Comparison of ENCODE assay signal across 28 mouse cellular contexts in the genomic region with DNA sequence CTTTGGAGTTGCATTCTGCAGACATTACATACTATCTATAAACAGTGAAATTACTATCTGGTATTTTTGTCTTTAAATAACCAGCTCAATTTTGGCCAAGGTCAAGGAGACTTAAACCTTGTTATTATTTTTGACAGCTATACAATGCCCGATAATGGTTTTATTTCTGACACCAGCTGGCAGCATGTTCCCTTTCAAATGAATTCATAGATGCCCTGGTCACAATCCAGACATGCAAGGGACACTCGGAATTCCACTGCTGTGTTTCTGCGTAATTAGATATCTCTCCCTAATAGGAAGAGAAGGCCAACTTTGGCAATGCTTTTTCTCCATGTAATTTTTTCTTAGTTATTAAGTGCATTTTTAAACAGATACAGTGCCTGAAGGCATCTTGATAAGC.
DNase-seq lines count a peak whose midpoint lies in the region; ATAC-seq and TF ChIP-seq lines count a peak whose summit lies in the region.
"Had no signal": no experiment of that assay in that cellular context is flagged by ENCODE, and none has a peak within 500 bp of the region (broad histone marks: within the 10 kb centered on the region; RNA-seq: fewer than 3 reads in every experiment).

No protein-coding gene starts in this region.

- no peak overlapping the region for H3K4me3 ChIP-seq in heart, embryonic 15.5 days
- no peak overlapping the region for H3K4me3 ChIP-seq in hindbrain, postnatal 0 days (ENCODE audit: low read length)
- H3K4me3 ChIP-seq in hindbrain, embryonic 16.5 days (ENCODE audit: low read length): no peak overlapping the region
- H3K4me3 ChIP-seq: embryonic facial prominence, embryonic 12.5 days; forebrain, embryonic 10.5 days; heart, embryonic 12.5 days had no signal

- peak overlapping the region; percentile 32; the same call in 1 of the 2 replicates for H3K27ac ChIP-seq in heart, embryonic 15.5 days
- no peak overlapping the region for H3K27ac ChIP-seq in hindbrain, postnatal 0 days
- no peak overlapping the region for H3K27ac ChIP-seq in hindbrain, embryonic 16.5 days (ENCODE audit: low read depth, low read length)
- H3K27ac ChIP-seq: embryonic facial prominence, embryonic 12.5 days; forebrain, embryonic 10.5 days; liver, embryonic 14.5 days had no signal

- H3K36me3 ChIP-seq in heart, embryonic 15.5 days: no peaks in the 10 kb centered on the region
- no peaks in the 10 kb centered on the region for H3K36me3 ChIP-seq in hindbrain, postnatal 0 days (ENCODE audit: insufficient read depth, low read length)
- no peaks in the 10 kb centered on the region for H3K36me3 ChIP-seq in hindbrain, embryonic 16.5 days (ENCODE audit: control insufficient read depth, insufficient read depth, low read length)
- H3K36me3 ChIP-seq: embryonic facial prominence, embryonic 12.5 days; forebrain, embryonic 10.5 days had no signal

- ATAC-seq in heart, embryonic 15.5 days (replicated peaks; ENCODE audit: insufficient number of reproducible peaks, insufficient read depth, low FRiP score, low read depth): no peak
- no peak for ATAC-seq in hindbrain, postnatal 0 days
- no peak for ATAC-seq in hindbrain, embryonic 16.5 days
- ATAC-seq: activated CD4-positive, CD25-positive, alpha-beta regulatory T cell, adult 4 months; intestine, postnatal 0 days had no signal

- no peaks in the 10 kb centered on the region for H3K9me3 ChIP-seq in heart, embryonic 15.5 days (replicated peaks)
- H3K9me3 ChIP-seq in hindbrain, postnatal 0 days (ENCODE audit: low read length): no peaks in the 10 kb centered on the region
- no peaks in the 10 kb centered on the region for H3K9me3 ChIP-seq in hindbrain, embryonic 16.5 days (ENCODE audit: control insufficient read depth, low read length)
- H3K9me3 ChIP-seq: embryonic facial prominence, embryonic 12.5 days; forebrain, embryonic 10.5 days; heart, embryonic 12.5 days had no signal

- TF ChIP-seq CTCF in hindbrain, postnatal 0 days (IDR thresholded peaks at IDR 0.05; ENCODE audit: low read depth): no peak
- TF ChIP-seq CTCF in brain, embryonic 14.5 days (IDR thresholded peaks at IDR 0.05; ENCODE audit: borderline replicate concordance, extremely low read depth, insufficient read depth, insufficient read length): no peak

- WGBS in heart, embryonic 15.5 days: 42% methylated on average over 3 of the region's 3 CpGs
- WGBS in hindbrain, postnatal 0 days: 36% methylated on average over 3 of the region's 3 CpGs
- 32% methylated on average over 3 of the region's 3 CpGs for WGBS in hindbrain, embryonic 16.5 days

- intact Hi-C loops in heart, postnatal 10 days (cut with DNase I): no loop called here

- DNase-seq in heart, postnatal 10 days: no peak
- peak; percentile 55 for DNase-seq in hindbrain, postnatal 0 days (ENCODE audit: low spot score)
- DNase-seq in Muller cell, postnatal 12 days (ENCODE audit: inconsistent ontology term): peak; percentile 84
- peak; percentile 58 for DNase-seq in brain, embryonic 14.5 days (ENCODE audit: low read depth)
- DNase-seq in frontal cortex, adult 2 months (ENCODE audit: extremely low spot score in 1 of 2, low spot score in 1 of 2): no peak
- DNase-seq: adrenal gland, adult 2 months; adrenal gland, postnatal 36 days; B cell, adult 2 months; cerebellum, adult 2 months; cerebellum, postnatal 36 days; gastrocnemius, postnatal 25 days; kidney, adult 9 months; kidney, postnatal 10 days; layer of hippocampus, postnatal 36 days; left cerebral cortex, postnatal 4 days; liver; lung, adult 2 months; lung, postnatal 10 days; thymus, adult 2 months; thymus, postnatal 36 days had no signal

- H3K4me2 ChIP-seq in heart, embryonic 15.5 days: no peak overlapping the region
- H3K4me2 ChIP-seq in hindbrain, postnatal 0 days (ENCODE audit: low read depth, low read length): no peak overlapping the region
- H3K4me2 ChIP-seq in hindbrain, embryonic 16.5 days (ENCODE audit: low read length): no peak overlapping the region
- H3K4me2 ChIP-seq: embryonic facial prominence, embryonic 12.5 days; heart, embryonic 12.5 days had no signal

- TF ChIP-seq POLR2A in brain, embryonic 14.5 days (IDR thresholded peaks at IDR 0.05; ENCODE audit: borderline replicate concordance, extremely low read depth, insufficient read depth, insufficient read length, poor library complexity, severe bottlenecking): no peak

- no peaks in the 10 kb centered on the region for H3K27me3 ChIP-seq in heart, embryonic 15.5 days
- H3K27me3 ChIP-seq in hindbrain, postnatal 0 days (ENCODE audit: insufficient read depth, low read length): no peaks in the 10 kb centered on the region
- H3K27me3 ChIP-seq in hindbrain, embryonic 16.5 days (replicated peaks; ENCODE audit: control insufficient read depth, insufficient read depth, low read length): no peaks in the 10 kb centered on the region
- H3K27me3 ChIP-seq: embryonic facial prominence, embryonic 12.5 days; heart, embryonic 12.5 days had no signal

- peaks cover 7% of the 10 kb centered on the region for H3K4me1 ChIP-seq in heart, embryonic 15.5 days (replicated peaks)
- H3K4me1 ChIP-seq in hindbrain, postnatal 0 days (ENCODE audit: insufficient read depth, low read length): no peaks in the 10 kb centered on the region
- H3K4me1 ChIP-seq in hindbrain, embryonic 16.5 days (ENCODE audit: control insufficient read depth, insufficient read depth, low read depth, low read length): no peaks in the 10 kb centered on the region
- H3K4me1 ChIP-seq: embryonic facial prominence, embryonic 12.5 days; forebrain, embryonic 10.5 days; heart, embryonic 12.5 days had no signal

- no peak overlapping the region for H3K9ac ChIP-seq in heart, embryonic 15.5 days
- H3K9ac ChIP-seq in hindbrain, postnatal 0 days (replicated peaks; ENCODE audit: low read length): no peak overlapping the region
- H3K9ac ChIP-seq in hindbrain, embryonic 16.5 days (ENCODE audit: low read depth, low read length): no peak overlapping the region
- H3K9ac ChIP-seq: embryonic facial prominence, embryonic 12.5 days; heart, embryonic 12.5 days; liver, embryonic 14.5 days had no signal

Comparison
In these comparisons a context has a peak if more than half of its experiments do, and no peak if none do; other contexts are left out.
1. DNase-seq: peak in hindbrain, postnatal 0 days (single experiment), Muller cell, postnatal 12 days (single experiment) and brain, embryonic 14.5 days (single experiment); none in heart, postnatal 10 days (0 of 2) and frontal cortex, adult 2 months (0 of 2).